Mouse (Mus musculus): ENCODE measurements around the gene Mettl16. TPM values are rescaled to one million over a fixed set of nuclear protein-coding genes. Genes with fewer than 3 reads are reported as not detected.
A peak's percentile ranks its signal among the peaks of the same experiment; 100 is the strongest.

Mettl16 gene
- total RNA-seq, 2 experiments from 2014 or later: 22.5 to 24.3 TPM

DNA sequence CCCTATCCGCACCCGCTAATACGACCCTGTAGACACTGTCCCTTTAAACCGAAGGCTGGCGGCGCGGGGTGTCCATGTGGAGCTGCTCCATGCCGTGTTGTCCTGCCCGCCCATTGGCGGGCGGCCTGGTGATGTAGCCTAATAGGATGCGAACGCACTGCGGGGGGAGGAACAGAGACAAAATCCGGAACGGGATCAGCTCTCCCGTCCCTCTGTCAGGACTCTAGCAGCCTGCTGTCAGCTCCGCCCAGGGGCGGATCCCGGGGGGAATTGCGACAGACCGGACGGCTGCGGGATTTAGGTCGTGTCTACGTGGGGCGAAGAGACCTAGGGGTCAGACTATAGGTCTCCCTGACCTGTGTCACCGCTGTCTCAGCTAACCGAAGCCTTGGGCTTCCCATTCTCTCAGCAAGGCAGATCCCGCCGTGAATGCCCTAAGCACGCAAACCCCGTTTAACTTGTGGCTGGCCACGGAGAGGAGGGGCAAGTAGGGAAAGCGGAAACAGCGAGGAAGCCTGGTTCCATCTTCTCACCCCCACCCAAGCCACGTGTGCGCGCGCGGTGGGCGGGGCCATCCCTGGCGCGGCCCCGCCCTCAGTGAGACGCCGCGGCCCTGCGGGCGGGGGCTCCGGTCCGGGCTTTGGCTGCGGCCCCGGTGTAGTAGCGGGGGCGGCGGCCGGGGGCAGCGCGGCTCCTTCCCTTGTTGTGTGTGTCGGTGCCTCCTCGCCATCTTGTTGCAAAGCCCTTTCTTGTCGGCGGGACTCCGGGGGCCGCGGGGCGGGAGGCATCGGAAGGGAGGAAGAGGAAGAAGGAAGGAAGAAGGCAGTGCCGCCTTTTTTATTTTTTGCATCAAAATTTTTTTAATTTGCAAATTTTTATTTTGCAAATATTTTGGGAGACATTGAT lies 59.9 kb downstream of the Mettl16 start, which contains the start of gene Mnt:
Gene Mnt, plus strand, starts transcription at position 665 of the 906 bp plus-strand sequence.
- peak; percentile 97 for DNase-seq (ENCODE audit: low spot score in 2 of 2)

DNA sequence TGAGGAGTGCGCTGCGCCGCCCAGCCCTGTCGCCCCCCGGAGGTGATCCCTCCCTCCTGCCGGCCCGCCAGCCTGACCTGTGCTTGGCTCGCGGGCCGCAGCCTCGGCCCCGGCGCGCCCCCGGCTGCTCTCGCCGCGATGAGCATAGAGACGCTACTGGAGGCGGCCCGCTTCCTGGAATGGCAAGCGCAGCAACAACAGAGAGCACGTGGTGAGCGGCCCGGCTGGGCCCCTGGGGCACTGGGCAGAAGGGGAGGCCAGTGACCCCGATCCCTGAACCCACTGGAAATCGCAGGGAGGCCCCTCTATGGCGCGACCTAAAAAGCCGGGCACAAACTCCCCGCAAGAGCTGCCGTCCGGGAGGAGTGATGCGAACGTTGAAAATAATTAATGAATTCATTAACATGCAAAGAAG lies 60.6 kb downstream of the Mettl16 start:
- peak; percentile 60 to 69 for DNase-seq (ENCODE audit: low spot score in 2 of 2)

DNA sequence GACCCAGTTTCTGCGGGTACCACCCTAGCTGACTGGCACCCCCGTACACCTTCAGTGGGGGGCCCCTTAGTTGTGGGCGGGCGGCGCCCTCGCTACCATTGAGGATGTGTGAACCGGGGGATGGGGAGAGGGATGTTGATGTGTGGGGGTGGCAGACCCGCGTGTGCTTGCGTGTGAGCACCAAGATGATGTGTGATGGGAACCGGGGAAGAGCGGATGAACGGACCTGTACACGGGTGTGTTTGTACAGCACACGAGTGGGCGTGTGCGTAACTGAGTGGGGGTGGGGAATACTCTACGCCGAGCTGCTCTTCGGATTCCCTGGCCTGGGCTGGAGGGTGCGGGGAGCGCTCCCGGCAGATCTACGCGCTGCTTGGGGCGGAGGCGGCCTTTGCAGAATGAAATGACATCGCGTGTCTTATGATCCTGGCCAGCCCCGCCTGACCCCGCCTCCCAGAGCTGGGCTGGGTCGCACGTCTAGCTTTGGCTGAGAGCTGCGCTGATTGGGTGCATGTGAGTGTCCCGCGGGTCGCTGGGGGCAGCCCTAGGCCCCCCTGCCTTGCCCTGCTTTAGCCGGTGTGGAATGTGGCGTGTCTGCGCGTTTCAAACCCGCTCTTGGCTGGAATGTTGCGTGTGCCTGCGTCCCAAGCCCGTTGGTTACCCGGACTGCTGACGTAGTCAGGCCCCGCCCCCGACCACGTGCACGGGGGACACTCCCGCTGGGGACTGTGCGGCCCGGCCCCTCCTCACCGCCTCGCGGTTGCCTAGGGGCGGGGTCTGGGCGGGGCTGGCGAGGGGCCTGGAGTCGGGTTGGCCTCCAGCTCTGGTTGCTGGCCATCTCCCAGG lies 61.2 kb downstream of the Mettl16 start:
- DNase-seq (ENCODE audit: low spot score in 2 of 2): peak; percentile 98

DNA sequence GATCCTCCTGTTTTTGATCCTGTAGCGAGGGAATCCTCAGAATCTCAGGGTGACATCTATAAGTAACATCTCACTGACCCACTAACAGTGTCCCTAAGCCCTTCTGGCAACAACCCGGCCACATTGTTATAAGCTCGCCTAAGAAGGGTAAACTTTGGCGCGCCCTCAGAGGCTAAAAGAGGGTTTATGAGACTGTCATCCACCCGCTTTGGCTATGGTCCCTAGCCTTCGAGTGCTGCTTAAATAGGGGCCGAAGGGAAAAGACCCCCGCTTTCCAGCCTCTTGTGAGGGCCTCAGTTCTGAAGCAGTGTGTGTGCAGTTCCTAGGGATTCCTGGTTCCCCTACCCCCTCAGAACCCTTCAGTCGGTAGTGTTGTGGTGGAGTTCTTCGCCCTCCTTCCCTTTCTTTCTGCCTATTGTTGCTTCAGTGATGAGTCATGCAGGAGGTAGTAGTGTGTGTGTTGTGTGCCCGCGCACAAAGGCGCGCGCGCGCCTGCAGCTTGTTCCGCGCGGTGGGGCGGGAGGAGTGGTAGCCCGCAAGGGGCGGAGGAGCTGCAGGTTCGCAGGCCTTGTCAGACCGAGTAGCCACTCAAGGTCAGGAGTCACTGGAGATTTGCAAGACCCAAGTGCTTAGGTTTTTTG lies 62.0 kb downstream of the Mettl16 start:
- DNase-seq (ENCODE audit: low spot score in 2 of 2): peak; percentile 56 to 65

DNA sequence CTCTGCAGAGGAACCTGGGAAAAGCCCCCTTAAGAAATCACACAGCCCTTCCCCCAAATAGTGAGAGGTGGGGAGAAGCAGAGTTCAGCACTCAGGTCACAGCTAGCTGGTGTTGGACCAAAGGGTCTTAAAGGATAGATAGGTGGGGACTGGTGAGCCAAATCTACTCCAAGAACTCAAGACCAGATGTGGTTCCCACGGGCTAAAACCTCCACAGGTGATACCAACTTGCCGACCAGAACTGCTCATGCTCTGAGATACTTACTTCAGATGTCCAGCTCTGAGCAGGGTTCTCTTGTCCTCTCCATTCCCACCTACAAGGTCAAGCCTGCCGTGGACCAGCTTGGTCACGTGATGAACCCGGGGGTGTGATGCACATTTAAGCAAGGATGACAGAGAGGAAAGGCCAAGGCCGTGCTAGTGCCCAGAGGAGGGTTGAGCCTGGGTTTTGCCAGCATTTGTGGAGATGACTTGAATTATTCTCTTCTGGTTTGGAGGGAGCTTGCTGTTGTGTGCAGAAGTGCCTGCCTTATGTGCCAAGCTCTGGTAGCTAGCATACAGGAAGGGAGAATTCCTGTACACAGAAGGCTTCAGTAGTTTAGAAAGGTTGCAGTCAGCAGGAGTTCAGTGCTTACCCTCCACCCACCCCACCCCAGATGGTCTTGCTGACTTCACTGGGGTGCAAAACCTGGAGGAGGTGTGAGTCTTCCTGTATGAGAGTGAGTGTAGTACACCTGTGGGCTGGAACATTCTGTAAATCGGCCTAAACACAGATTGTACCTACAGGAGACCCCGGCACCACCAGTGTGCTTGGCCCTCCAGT lies 63.1 kb downstream of the Mettl16 start:
- DNase-seq (ENCODE audit: low spot score in 2 of 2): no peak

- DNase-seq (ENCODE audit: low spot score in 2 of 2): no peak
These were observed 63.7 kb downstream of the Mettl16 start for GRCm38 (mm10) chr11:74834359-74834638.

- DNase-seq (ENCODE audit: low spot score in 2 of 2): no peak
These were observed 64.1 kb downstream of the Mettl16 start for GRCm38 (mm10) chr11:74834650-74835277.

DNA sequence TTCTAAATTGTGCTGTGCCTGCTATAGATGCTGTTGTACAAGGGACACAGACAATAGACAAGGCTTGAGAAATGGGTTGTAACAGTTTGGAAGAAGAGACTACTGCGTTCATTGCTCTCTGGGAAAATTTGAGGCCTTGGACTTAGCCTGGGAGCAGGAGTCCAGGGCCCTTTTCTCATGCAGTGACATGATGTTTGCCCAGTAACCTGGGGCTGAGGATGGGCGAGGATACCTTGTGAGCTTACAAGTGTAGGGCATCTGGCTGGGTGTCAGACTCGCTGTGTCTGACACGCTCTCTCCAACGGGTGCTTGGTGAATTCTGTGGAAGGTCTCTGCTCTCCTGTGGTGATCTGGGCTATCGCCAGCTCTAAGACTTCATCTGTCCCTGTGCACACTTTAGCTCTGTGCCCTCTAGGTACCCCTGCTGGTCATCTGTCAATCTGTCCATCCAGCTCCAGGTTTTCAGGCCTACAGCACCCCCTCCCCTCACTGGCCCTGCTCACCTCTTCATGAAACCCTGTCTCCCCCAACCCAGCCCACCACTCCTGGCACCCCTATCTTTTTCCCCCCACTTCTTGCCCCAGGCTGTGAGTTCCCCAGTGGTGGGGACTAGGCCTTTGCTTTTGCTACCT lies 65.1 kb downstream of the Mettl16 start:
- no peak for DNase-seq (ENCODE audit: low spot score in 2 of 2)

DNA sequence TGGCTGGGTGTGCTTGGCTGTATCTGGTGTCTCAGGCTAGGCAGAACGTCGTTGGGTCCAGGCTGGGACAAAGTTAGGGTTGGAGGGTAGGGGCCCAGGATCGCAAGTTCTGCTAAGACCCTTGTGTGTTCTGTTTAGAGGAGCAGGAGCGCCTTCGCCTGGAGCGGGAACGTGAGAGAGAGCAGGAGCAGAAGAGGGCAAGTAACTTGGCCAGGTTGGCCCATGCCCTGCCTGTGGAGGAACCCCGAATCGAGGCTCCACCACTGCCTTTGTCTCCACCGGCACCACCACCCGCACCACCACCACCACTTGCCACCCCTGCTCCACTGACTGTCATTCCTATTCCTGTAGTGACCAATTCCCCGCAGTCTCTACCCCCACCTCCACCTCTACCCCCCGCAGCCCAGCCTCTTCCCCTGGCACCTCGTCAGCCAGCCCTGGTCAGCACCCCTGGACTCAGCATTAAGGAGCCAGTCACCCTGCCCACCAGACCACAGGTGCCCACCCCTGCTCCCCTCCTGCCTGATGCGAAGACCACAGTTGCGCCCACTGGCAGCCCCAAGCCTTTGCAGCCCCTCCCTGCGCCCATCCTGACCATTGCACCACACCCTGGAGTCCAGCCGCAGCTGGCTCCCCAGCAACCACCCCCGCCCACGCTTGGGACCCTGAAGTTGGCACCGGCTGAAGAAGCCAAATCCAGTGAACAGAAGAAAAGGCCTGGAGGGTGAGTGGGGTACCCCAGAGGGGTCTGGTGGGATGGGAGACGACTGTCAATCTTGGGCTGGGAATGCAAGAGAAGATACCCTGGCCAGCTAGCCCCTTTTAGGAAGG lies 65.8 kb downstream of the Mettl16 start:
- DNase-seq (ENCODE audit: low spot score in 2 of 2): no peak

- DNase-seq (ENCODE audit: low spot score in 2 of 2): no peak
These were observed 66.5 kb downstream of the Mettl16 start for GRCm38 (mm10) chr11:74837056-74837693.

- DNase-seq (ENCODE audit: low spot score in 2 of 2): peak; percentile 88 to 93
These were observed 67.2 kb downstream of the Mettl16 start for GRCm38 (mm10) chr11:74837694-74838431.

- DNase-seq (ENCODE audit: low spot score in 2 of 2): peak; percentile 88 to 91
These were observed 67.8 kb downstream of the Mettl16 start for GRCm38 (mm10) chr11:74838441-74838840.

DNA sequence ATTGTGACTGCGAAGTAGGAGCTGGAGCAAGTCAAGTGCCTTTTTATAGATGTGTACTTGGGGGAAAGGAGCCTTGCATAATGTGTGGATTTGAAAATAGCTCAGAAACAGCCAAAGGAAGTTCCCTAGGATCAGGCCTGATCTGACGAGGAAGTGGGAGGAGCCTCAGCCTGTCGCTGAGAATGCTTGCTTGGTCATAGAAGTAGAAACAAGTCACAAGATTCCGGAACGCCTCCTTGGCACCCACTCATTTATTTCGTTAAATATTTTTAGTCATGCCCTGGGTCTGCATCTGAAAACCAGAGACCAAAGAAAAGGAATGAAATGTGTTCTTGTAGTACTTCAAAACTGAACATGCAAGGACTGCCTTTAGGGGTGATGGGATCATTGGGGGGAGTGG lies 68.3 kb downstream of the Mettl16 start:
- no peak for DNase-seq (ENCODE audit: low spot score in 2 of 2)

DNA sequence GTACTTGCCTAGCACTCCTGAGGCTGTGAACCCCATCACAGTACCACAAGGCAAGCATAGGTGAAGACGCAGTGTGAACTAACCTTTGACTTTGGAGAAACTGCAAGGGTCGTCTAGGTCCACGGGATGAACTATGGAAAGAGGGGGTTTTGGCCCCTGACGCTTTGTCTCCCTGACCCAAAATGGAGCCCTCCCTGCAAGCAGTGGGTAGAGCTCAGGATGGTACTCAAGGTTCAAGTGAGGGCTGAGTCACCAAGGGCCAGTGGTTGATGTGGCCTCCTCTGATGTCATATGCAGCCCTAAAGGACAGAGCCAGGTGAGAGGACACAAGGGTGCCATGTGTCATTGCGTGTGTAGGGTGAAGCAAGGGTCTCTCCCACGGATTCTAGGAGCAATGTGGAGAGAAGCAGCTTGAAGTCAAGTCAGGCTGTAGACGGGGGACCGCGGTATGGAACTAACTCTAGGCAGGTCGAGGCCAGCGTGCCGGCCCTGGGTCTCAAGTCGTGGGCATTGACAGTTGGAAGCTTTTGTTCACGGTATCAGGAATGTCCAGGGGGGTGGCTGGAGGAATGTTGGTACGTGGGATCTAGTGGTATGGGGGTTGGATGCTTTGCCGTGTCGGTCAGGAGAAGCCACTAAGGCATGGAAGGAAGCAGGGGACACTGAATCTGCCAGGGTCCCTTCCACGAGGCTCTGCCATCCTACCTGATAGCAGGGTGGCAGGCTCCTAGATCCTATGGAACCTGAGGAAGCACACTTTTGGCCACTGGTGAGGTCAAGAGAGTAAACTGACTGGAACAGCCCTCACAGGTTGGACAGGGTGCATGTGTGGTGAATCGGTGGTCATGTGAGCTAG lies 69.5 kb downstream of the Mettl16 start:
- no peak for DNase-seq (ENCODE audit: low spot score in 2 of 2)

DNA sequence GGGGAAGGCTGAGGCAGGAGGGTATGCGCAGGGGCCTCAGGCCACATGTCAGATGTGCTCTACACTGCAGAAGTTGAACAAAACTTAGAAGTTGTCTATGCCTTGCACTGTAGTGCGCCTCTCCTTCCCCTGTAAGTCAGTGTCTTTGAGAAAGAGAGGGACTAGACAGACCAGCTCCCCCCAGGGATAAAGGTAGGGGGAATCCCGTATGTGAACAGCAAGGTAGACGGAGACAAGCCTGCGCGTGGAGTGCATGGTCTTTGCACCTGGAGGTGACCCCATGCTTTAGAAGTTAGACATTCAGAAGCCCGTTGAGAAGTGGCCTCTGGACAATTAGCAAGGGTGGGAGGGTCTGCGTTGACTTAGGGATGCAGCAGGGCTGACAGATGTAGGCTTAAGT lies 70.1 kb downstream of the Mettl16 start:
- DNase-seq (ENCODE audit: low spot score in 2 of 2): no peak

DNA sequence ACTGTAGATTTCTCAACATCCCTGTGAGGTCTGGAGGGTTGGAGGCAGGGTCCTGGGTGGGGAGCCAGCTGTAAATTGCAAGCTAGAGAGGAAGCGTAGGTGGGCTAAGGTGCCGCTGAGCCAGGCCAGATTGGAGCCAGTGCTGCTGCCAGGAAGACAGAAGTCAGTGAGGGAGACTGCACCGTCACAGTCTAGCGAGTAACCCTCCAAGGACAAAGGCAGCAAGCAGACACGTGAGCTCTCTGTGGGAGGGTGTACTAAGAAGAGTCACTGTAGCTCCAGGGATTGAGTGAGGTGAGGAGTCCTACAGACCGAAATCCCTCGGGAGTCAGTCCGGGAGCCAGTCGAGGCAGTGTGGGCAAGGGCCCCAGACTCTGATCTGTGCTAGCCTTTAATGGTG lies 70.7 kb downstream of the Mettl16 start:
- no peak for DNase-seq (ENCODE audit: low spot score in 2 of 2)

- DNase-seq (ENCODE audit: low spot score in 2 of 2): no peak
These were observed 71.4 kb downstream of the Mettl16 start for GRCm38 (mm10) chr11:74842045-74842444.

Data from layer of hippocampus, postnatal 10 days (tissue).